Mouse (Mus musculus): ENCODE data around the gene Ube2e2. TPM values are rescaled to one million over a fixed set of nuclear protein-coding genes. Genes with fewer than 3 reads are reported as not detected.

Ube2e2 gene
- polyA plus RNA-seq, 1 experiment from 2014 or later = 78.7 TPM

- Histone ChIP-seq H3K9me3 (no peaks in the 10 kb centered on the region), H3K4me2 (no peak overlapping the region), H3K4me3 (no peak overlapping the region), H3K27ac (no peak overlapping the region), H3K9ac (no peak overlapping the region), H3K27me3 (no peaks in the 10 kb centered on the region), H3K4me1 (no peaks in the 10 kb centered on the region), H3K36me3 (no peaks in the 10 kb centered on the region)
- ATAC-seq (ENCODE audit: borderline replicate concordance, extremely low read depth, low FRiP score, low TSS enrichment) = no peak
- WGBS = 62% methylated on average over 2 of the region's 2 CpGs
Measured at GRCm38 (mm10) chr14:18530899-18531298, 363.2 kb downstream of the Ube2e2 start.

- no peak overlapping the region for H3K4me3 ChIP-seq
- H3K9me3 ChIP-seq = no peaks in the 10 kb centered on the region
- no peak overlapping the region for H3K4me2 ChIP-seq
- H3K27me3 ChIP-seq = no peaks in the 10 kb centered on the region
- ATAC-seq (ENCODE audit: borderline replicate concordance, extremely low read depth, low FRiP score, low TSS enrichment) = no peak
- H3K36me3 ChIP-seq = no peaks in the 10 kb centered on the region
- no peak overlapping the region for H3K9ac ChIP-seq
- 68% methylated on average over 4 of the region's 4 CpGs for WGBS
- no peak overlapping the region for H3K27ac ChIP-seq
- no peaks in the 10 kb centered on the region for H3K4me1 ChIP-seq
Measured at GRCm38 (mm10) chr14:18530496-18530895, 363.6 kb downstream of the Ube2e2 start.
